Mouse (Mus musculus) brown adipose tissue, adult 24 weeks (tissue): ENCODE data around the gene Chst12. TPM values are rescaled to one million over a fixed set of nuclear protein-coding genes. Genes with fewer than 3 reads are reported as not detected.

Source experiments
- H3K27ac ChIP-seq: fragments of 200-500 bp; replicated peaks from 2 replicates; pipeline ENCODE4 v1.5.1; 2012; ENCODE audit warnings: low read depth, mild to moderate bottlenecking, low read length
- H3K4me1 ChIP-seq: fragments of 200-500 bp; 2 replicates; pipeline ENCODE4 v1.6.1; 2012; ENCODE audit warnings: low read length, mixed read lengths; ENCODE audit not compliant: control insufficient read depth, insufficient read depth, insufficient read length
- H3K4me3 ChIP-seq: fragments of 200-500 bp; 2 replicates; pipeline ENCODE4 v1.5.1; 2012; ENCODE audit warnings: low read depth, mild to moderate bottlenecking, low read length, moderate library complexity; ENCODE audit not compliant: insufficient read depth
- polyA plus RNA-seq: library from polyadenylated mRNA; stranded (reverse); fragments of >200 nt; gene quantifications from 2 replicates; pipeline ENCODE4 v1.2.4, GENCODE M21; 2012; ENCODE audit not compliant: missing spikeins, insufficient read depth, insufficient read length

Chst12 gene
- polyA plus RNA-seq, 1 experiment: 23.1 TPM

- H3K4me3 ChIP-seq: no peak overlapping the region
- no peaks in the 10 kb centered on the region for H3K4me1 ChIP-seq
- H3K27ac ChIP-seq: peak overlapping the region; percentile 51
These were observed 44.1 kb downstream of the Chst12 start for GRCm38 (mm10) chr5:140549306-140550047.

DNA sequence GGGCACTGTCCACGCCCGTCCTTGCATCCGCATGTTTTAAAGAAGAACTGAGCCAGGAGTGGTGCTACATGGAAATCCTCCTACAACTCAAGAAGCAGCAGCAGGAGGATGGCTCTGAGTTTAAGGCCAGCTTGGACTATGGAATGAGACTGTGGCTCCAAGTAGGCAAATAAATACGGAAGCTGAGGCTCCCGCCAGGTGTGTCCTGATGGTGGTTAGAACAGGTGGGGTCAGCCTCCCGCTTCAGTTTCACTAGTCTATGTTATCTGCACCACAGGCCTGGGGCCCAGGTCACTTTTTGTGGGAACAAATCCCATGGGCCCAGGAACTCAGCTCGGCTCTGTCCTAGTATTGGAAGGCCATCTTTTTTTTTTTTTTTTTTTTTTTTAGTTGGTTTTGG lies 48.4 kb downstream of the Chst12 start:
- no peak overlapping the region for H3K27ac ChIP-seq
- H3K4me1 ChIP-seq: no peaks in the 10 kb centered on the region
- no peak overlapping the region for H3K4me3 ChIP-seq

DNA sequence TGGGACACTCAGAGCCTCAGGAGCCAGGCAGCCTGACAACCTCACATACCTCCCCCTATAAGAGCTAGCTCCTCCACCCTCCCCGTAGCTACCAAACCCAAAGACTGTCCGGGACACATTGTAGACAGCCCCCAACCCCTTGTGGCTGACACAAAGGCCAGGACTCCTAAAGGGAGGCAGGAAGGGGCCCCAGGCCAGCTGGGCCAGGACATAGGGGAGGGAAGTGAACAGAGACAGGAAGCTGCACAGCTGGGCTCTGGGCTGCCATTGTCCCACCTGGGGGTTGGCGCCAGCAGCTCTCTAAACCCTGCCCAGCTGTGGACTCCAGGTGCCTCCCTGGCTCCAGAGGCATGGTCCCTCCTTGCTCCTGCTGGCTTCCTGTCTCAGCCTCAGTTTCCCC lies 51.5 kb downstream of the Chst12 start:
- H3K4me1 ChIP-seq: no peaks in the 10 kb centered on the region
- H3K4me3 ChIP-seq: no peak overlapping the region

DNA sequence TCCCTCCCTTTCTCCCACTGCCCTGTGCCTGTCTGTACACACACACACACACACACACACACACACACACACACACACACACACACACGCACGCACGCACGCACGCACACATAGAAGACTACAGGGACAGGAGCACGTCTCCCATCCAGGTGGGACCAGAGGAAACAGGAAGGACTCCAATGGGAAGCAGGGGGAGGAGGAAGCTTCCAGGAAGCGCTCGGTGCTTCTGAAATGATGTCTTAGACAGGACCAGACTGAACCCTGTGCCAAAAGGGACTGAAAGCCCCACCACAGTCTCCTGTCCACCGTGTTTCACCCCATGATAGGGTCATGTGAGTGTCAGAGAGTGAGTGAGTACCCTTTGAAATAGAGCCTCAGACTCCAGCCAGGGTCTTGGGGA lies 57.3 kb downstream of the Chst12 start:
- Histone ChIP-seq H3K4me1 (peaks cover 11% of the 10 kb centered on the region), H3K4me3 (no peak overlapping the region), H3K27ac (no peak overlapping the region)

More for the DNA sequence above, 51.5 kb downstream of the Chst12 start:
- no peak overlapping the region for H3K27ac ChIP-seq

DNA sequence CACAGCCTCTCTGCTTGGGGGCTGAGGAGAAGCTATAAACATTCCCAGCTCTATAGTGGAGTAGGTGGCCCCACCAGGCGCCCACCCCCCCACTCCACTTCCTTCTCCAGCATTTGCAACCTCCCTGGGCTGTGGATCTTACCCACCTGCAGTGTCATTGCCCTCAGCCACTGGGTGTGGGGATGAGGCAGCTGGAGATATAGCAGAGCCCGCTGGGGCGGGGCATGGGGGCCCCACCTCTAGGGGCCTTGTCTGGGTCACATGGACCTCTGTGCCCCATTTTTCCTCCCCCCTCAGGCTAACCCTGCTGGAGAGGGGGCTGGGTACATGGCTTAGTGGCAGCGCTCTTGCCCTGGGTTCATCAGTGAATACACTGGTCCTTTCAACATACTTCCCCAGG lies 59.5 kb downstream of the Chst12 start, which contains the start of gene Grifin:
Gene Grifin, minus strand, starts transcription at position 176 of the 400 bp plus-strand sequence.
- H3K27ac ChIP-seq: no peak within 1 kb of the TSS
- H3K4me3 ChIP-seq: no peak within 1 kb of the TSS
- peaks cover 21% of the 10 kb centered on the region for H3K4me1 ChIP-seq

DNA sequence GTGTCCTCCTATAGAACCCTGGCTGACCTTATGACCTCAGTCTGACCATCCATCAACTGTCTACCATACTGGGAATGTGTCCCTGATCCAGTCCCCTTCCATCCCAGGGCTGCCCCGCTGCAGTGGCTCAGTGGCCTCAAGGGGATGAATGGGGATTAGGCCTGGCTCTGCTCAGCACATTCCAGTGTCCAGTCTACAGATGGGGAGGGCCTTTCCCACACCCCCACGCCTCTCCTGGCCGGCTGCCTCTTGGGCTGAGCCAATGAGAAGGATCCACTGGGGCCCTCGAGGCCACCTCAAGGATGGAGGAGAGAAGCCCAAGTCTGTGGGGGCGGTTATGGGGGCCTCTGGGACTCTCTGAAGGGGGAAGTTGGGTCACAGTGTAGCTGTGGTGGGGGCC lies 60.1 kb downstream of the Chst12 start:
- Histone ChIP-seq H3K4me3 (no peak overlapping the region), H3K27ac (no peak overlapping the region), H3K4me1 (peaks cover 21% of the 10 kb centered on the region)

DNA sequence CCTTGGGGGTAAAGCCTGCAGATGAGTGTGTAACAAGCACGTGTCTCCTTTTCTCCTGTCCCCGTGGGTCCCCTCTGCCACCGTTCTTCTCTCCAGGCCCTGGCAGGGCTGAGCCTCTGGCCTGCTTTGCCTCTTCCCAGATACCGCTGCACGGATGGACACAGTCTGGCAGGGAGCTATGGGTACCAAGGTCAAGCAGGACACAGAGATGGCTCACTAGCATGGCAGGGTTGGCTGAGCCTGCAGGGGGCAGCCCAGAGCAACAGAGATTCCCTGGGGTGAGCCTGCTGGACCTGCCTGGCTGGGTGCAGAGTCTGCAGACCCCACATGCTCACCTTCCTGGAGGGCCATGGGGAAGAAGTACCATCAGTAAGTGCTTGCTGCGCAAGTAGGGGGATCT lies 60.5 kb downstream of the Chst12 start:
- Histone ChIP-seq H3K4me1 (peaks cover 21% of the 10 kb centered on the region), H3K4me3 (no peak overlapping the region), H3K27ac (no peak overlapping the region)

- no peak overlapping the region for H3K4me3 ChIP-seq
- no peak overlapping the region for H3K27ac ChIP-seq
- peaks cover 21% of the 10 kb centered on the region for H3K4me1 ChIP-seq
These were observed 60.9 kb downstream of the Chst12 start for GRCm38 (mm10) chr5:140566271-140566670.

DNA sequence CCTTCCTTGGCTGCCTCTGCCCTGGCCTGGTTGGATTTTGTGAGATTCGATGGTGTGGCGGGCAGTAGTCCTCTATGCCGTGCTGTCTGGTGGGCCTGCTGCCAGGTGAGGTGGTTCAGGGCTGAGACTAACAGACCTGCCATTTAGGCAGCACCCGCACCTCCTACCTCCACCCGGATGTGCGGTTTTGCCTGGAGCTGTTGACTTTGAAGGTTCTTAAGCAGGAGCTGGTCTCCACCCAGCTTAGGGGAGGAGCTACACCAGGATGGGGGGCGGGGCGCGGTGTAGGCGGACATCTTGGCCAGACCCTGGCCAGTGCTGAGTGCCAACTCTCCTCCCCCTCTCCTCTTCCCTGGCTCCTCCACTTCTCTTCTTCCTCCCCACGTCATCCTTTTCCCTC lies 62.0 kb downstream of the Chst12 start:
- peaks cover 21% of the 10 kb centered on the region for H3K4me1 ChIP-seq
- peak overlapping the region; percentile 35; the same call in 1 of the 2 replicates for H3K27ac ChIP-seq
- H3K4me3 ChIP-seq: no peak overlapping the region

- H3K27ac ChIP-seq: peak overlapping the region; percentile 35
- peaks cover 22% of the 10 kb centered on the region for H3K4me1 ChIP-seq
- H3K4me3 ChIP-seq: no peak overlapping the region
These were observed 62.4 kb downstream of the Chst12 start for GRCm38 (mm10) chr5:140567751-140568150.

GRCm38 (mm10) chr5:140568321-140568970 lies 63.1 kb downstream of the Chst12 start:
- Histone ChIP-seq H3K27ac (peak overlapping the region; percentile 65), H3K4me3 (no peak overlapping the region), H3K4me1 (peaks cover 28% of the 10 kb centered on the region)

- Histone ChIP-seq H3K27ac (no peak overlapping the region), H3K4me1 (peaks cover 30% of the 10 kb centered on the region)
These were observed 63.8 kb downstream of the Chst12 start for GRCm38 (mm10) chr5:140569032-140569595.

DNA sequence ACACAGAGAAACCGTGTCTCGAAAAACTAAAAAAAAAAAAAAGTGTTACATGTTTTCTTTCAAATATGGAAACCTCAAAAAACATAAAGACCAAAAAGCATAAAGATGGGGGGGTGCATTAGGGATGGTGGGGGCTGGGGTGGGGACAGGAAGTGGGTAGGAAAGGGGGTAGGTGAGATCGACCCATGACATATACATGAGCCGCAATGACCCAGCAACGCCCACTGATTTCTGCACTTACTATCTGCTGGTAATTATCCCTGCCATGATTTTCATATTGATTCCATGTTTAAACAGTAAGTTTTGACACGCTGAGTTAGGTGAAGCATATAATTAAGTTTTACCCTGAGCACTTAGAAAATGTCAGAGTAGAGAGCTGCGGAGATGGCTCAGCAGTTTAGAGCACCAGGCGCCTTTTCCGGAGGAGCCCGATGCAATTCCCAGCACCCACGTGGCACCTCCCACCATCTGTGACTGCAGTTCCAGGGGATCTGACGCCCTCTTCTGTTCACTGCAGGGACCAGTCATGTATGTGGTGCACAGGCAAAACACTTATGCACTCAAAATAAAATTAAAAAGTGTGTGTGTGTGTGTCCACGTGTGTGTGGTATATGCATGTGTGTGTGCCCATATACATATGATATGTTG lies 65.0 kb downstream of the Chst12 start:
- H3K27ac ChIP-seq: no peak overlapping the region
- peaks cover 33% of the 10 kb centered on the region for H3K4me1 ChIP-seq
- no peak overlapping the region for H3K4me3 ChIP-seq

More at GRCm38 (mm10) chr5:140569032-140569595, 63.8 kb downstream of the Chst12 start:
- H3K4me3 ChIP-seq: no peak overlapping the region

- Histone ChIP-seq H3K27ac (peak overlapping the region; percentile 35), H3K4me3 (no peak overlapping the region), H3K4me1 (peaks cover 30% of the 10 kb centered on the region)
These were observed 65.9 kb downstream of the Chst12 start for GRCm38 (mm10) chr5:140571201-140571600.

- Histone ChIP-seq H3K27ac (peak overlapping the region; percentile 86), H3K4me1 (peaks cover 30% of the 10 kb centered on the region), H3K4me3 (peak overlapping the region; percentile 8; the same call in 1 of the 2 replicates)
These were observed 66.3 kb downstream of the Chst12 start for GRCm38 (mm10) chr5:140571673-140572072.
